Mouse (Mus musculus) spleen, postnatal 0 days (tissue): ENCODE data around the gene Rfc1. TPM values are rescaled to one million over a fixed set of nuclear protein-coding genes. Genes with fewer than 3 reads are reported as not detected.

Experiments used
- polyA plus RNA-seq: library from polyadenylated mRNA; unstranded; fragments of >200 nt; fragmentation: Nextera tagmentation; extraction: Ambion mirVana; gene quantifications from 2 replicates; pipeline ENCODE4 v1.2.1, GENCODE M21; 2015

Gene Rfc1
- polyA plus RNA-seq, result 64.8 and 65.3 TPM in 2 replicates

GRCm38 (mm10) chr5:65335298-65336074 lies at the start of gene Rfc1:
Gene Rfc1, minus strand, starts transcription at chr5:65335670.

GRCm38 (mm10) chr5:65348168-65348567 lies 12.7 kb upstream of the Rfc1 start, which contains the start of gene Klb:
Gene Klb, plus strand, starts transcription at chr5:65348314.

Other genes with a start within 250 kb of the Rfc1 start
- 3.6 and 4.6 TPM in 2 replicates for gene Tmem156, start 243.5 kb downstream of the Rfc1 start, polyA plus RNA-seq
- gene Klhl5, start 228.1 kb downstream of the Rfc1 start, polyA plus RNA-seq, result 11.3 and 15.7 TPM in 2 replicates
- 1.8 and 2.4 TPM in 2 replicates for gene Wdr19, start 136.0 kb downstream of the Rfc1 start, polyA plus RNA-seq
- gene Klb, start 12.6 kb upstream of the Rfc1 start, polyA plus RNA-seq, result not detected in 2 replicates
- 1,068 and 1,069 TPM in 2 replicates for gene Rpl9, start 55.8 kb upstream of the Rfc1 start, polyA plus RNA-seq
- 53.1 and 53.9 TPM in 2 replicates for gene Lias, start 55.8 kb upstream of the Rfc1 start, polyA plus RNA-seq
- gene Ugdh, start 100.3 kb upstream of the Rfc1 start, polyA plus RNA-seq, result 38.4 and 46.8 TPM in 2 replicates
- not detected in 2 replicates for gene Gm43552, start 157.2 kb upstream of the Rfc1 start, polyA plus RNA-seq
- 88.1 and 106 TPM in 2 replicates for gene Smim14, start 201.5 kb upstream of the Rfc1 start, polyA plus RNA-seq
- 108 and 123 TPM in 2 replicates for gene Ube2k, start 201.6 kb upstream of the Rfc1 start, polyA plus RNA-seq